Mouse (Mus musculus) stomach, adult 2 months (tissue): Measurements from ENCODE around the gene Sp4. TPM values are rescaled to one million over a fixed set of nuclear protein-coding genes. Genes with fewer than 3 reads are reported as not detected.

ENCODE experiments used
- polyA plus RNA-seq: library from polyadenylated mRNA; depleted of rRNA; stranded (reverse); fragments of >200 nt; gene quantifications from 2 replicates; pipeline ENCODE4 v1.2.3, GENCODE M21; 2012; rRNA removed

Gene Sp4
- 0.32 and 0.79 TPM in 2 replicates for polyA plus RNA-seq

DNA sequence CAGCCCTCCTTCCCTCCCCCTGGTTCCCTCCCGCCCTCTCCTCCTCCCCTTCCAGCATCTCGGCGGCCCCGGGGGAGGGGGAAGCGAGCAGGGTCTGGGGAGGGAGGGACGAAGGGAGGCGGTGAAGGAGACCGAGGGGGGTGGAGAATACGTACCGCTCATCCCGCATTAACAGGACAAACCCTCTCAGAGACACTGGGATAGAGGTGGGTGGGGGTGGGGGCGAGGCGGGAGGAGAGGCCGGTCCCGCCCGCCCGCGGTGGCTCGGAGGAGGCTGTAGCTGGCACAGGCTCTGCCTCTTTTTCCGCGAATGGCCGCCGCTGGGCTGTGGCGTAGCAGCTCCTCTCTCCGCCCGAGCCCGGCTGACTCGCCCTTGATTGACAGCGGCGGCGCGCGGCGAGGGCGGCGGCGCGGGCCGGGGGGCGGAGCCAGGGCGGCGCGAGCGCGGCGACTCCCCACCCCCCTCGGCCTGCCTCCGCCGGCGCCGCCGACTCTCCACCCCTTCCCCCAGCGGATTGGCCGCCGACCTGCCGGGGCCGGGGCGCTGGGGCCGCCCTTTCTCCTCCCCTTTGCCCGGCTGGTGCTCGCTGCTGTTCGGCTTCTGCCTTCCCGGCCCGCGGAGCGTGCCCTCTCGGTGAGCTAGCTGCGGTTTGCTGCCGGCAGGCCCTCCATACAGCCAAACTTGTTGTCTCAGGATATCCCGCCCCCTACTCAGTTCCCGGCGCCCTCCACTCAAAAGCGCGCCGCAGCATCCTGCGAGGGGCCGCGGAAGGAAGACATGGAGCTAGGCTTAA, at the start of gene Sp4:
Sp4 (minus strand) TSS at position 369 of the 794 bp plus-strand sequence.

GRCm38 (mm10) chr12:118198386-118199093, 102.7 kb downstream of the Sp4 start, which contains the start of gene Dnah11:
Dnah11 (minus strand) TSS chr12:118199043.

Other genes with a start within 250 kb of the Sp4 start
- 0.01 and 0.04 TPM in 2 replicates for gene Dnah11, start 102.4 kb downstream of the Sp4 start, polyA plus RNA-seq